Mouse (Mus musculus) kidney, adult 2 months (tissue): ENCODE measurements around the gene Mrpl37.

Source experiments
- CTCF ChIP-seq: fragments of 200-500 bp; conservative IDR thresholded peaks from 2 replicates; pipeline ENCODE4 v1.5.1; 2011; ENCODE audit warnings: low read depth, mild to moderate bottlenecking, control low read depth, low read length, moderate library complexity, mixed read lengths; ENCODE audit not compliant: insufficient read depth, insufficient read length
- POLR2A ChIP-seq: fragments of 200-500 bp; IDR thresholded peaks from one replicate; pipeline ENCODE4 v1.6.1; 2011; ENCODE audit warnings: low read depth, low read length, control low read depth

- TF ChIP-seq CTCF, result no peak
- TF ChIP-seq POLR2A, result no peak
These were observed 18.0 kb downstream of the Mrpl37 start for GRCm38 (mm10) chr4:107048568-107049162.
